Mouse (Mus musculus): ENCODE data around the gene Pxylp1. TPM values are rescaled to one million over a fixed set of nuclear protein-coding genes. Genes with fewer than 3 reads are reported as not detected.

Pxylp1 gene
- polyA plus RNA-seq, 1 experiment from 2014 or later = 22.8 TPM

DNA sequence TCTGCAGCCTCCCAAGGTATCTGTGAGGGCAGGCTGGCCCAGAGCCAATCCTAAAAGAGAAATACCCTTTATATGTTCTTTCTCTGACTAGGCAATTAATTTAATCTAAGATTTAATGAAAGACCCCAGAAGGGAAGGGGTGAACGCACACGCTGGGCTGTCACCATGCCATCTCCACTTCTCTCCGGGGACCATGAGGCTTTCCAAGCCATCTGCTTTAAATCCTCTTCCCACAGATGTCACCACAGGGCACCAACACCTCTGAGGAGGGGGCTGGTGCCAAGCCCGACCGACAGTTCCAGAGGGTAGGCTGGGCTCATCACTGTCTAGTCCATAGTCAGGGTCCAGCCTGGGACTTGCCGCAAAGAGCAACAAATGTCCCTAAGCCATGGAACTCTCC, 4.5 kb downstream of the Pxylp1 start:
- Histone ChIP-seq H3K9me3 (no peaks in the 10 kb centered on the region), H3K36me3 (no peaks in the 10 kb centered on the region), H3K4me1 (peaks cover 62% of the 10 kb centered on the region), H3K4me3 (peak overlapping the region; percentile 79), H3K27me3 (ENCODE audit: insufficient read depth, poor library complexity, severe bottlenecking) (peaks cover 17% of the 10 kb centered on the region), H3K27ac (peak overlapping the region; percentile 23; the same call in 1 of the 2 replicates)
- 7% methylated on average over 6 of the region's 6 CpGs for WGBS
- DNase-seq (ENCODE audit: low spot score) = no peak

DNA sequence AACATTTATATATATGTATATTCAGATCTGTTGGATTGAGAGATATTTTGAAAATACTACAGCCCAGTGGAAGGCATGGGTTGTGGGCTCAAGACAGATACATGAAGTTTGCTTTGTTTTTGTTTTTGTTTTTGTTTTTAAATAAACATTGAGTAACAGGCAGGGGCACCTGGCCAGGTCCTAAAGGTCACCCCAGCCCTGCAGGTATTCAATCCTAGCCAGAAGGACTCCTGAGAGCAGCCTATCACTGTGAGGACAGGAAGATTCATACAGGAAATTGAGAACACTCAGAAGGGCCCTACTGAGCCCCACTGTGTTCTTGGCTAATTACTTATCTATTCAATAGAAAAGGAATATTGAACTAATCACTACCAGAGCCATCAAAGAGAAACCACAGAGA, 5.0 kb downstream of the Pxylp1 start:
- Histone ChIP-seq H3K9me3 (no peaks in the 10 kb centered on the region), H3K27ac (0 out of 2 replicates have a peak overlapping the region, but pooled peaks have one; percentile 23), H3K4me3 (peak overlapping the region; percentile 79), H3K4me1 (peaks cover 67% of the 10 kb centered on the region), H3K27me3 (ENCODE audit: insufficient read depth, poor library complexity, severe bottlenecking) (peaks cover 17% of the 10 kb centered on the region), H3K36me3 (no peaks in the 10 kb centered on the region)
- no peak for DNase-seq (ENCODE audit: low spot score)

DNA sequence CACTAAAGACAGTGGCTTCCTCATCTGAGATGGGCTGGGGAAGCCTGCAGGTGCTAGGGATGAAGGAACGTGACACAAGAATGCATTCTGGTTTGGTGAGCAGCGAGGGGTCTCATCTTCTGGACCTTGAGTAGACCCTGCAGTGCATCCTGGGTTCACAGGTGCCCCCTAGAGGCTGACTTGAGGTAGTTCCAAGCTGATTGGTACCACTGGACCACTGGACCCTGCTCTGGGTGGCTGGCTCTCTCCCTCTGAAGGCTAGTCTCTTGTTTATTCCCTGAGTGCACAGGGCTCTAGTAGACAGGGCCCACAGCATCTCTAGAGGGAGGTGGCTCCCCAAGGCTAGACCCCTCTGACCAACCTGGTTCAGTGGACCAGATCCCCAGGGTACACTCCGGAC, 6.7 kb downstream of the Pxylp1 start:
- DNase-seq (ENCODE audit: low spot score) = no peak
- WGBS = 58% methylated on average over 3 of the region's 3 CpGs
- H3K36me3 ChIP-seq = no peaks in the 10 kb centered on the region
- H3K27me3 ChIP-seq (ENCODE audit: insufficient read depth, poor library complexity, severe bottlenecking) = peaks cover 17% of the 10 kb centered on the region
- peak overlapping the region; percentile 59 for H3K27ac ChIP-seq
- no peaks in the 10 kb centered on the region for H3K9me3 ChIP-seq
- no peak overlapping the region for H3K4me3 ChIP-seq
- peaks cover 81% of the 10 kb centered on the region for H3K4me1 ChIP-seq

DNA sequence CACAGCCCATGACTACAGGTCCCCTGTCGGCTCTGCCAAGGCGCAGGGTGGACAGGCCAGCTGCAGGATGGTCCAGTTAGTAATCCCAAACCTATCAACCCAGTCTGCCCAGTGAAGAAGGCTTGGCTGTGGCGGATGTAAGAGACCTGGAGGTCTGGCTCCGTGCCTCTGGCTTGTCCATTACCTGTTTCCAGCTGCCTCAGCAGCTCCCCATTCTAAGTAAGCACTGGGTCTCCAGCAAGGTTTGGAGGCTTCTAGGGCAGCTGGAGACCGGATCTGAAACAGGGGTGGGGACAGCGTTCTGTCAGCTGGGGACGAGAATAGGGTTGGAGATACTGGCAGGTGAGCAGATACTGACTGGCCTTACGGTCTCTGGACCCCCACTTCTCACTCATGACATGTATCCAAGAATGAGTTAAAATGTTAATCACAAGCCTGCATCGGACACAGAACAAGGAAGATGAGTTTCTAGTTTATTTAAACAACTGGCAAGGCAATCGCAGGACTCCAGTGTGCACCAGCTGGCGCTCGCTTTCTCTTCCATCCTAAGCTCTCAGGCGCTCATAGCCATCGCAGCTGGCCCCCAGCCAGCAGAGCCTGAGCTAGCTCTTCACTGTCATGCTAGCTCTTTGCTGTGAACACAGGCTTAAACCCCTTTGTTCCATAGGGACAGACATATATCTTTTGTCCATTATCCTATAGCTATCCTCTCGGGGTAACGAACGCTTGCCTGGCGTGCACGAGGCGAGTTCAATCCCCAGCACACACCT, 9.8 kb downstream of the Pxylp1 start:
- Histone ChIP-seq H3K4me3 (no peak overlapping the region), H3K4me1 (peaks cover 89% of the 10 kb centered on the region), H3K27me3 (ENCODE audit: insufficient read depth, poor library complexity, severe bottlenecking) (peaks cover 6% of the 10 kb centered on the region; the same call in 1 of the 2 replicates), H3K27ac (peak overlapping the region; percentile 23; the same call in 1 of the 2 replicates), H3K36me3 (no peaks in the 10 kb centered on the region), H3K9me3 (no peaks in the 10 kb centered on the region)
- WGBS = 83% methylated on average over 20 of the region's 20 CpGs
- DNase-seq (ENCODE audit: low spot score) = no peak

DNA sequence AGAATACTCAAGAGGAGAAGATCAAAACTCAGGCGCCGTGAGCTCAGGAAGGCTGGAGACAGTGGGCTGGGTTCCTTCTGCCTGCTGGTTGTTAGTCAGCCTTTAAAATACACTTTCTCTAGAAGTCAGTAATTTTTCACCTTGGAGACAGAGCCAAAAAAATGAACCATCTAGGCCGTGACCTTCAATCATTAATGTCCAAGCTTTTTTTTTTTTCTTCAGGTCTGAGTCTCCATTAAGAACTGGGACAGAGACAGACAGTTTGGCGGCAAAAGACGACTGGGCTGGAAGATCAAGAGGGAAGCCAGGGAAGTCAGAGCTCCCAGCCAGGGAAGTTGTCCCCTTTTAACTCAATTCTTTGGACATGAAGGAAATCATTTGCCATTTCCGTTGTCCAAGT, 10.6 kb downstream of the Pxylp1 start:
- 76% methylated on average over 6 of the region's 6 CpGs for WGBS
- Histone ChIP-seq H3K4me1 (peaks cover 88% of the 10 kb centered on the region), H3K4me3 (no peak overlapping the region), H3K9me3 (no peaks in the 10 kb centered on the region), H3K36me3 (no peaks in the 10 kb centered on the region), H3K27me3 (ENCODE audit: insufficient read depth, poor library complexity, severe bottlenecking) (0 out of 2 replicates have a peak, but pooled peaks cover 2% of the 10 kb centered on the region), H3K27ac (no peak overlapping the region)
- no peak for DNase-seq (ENCODE audit: low spot score)

DNA sequence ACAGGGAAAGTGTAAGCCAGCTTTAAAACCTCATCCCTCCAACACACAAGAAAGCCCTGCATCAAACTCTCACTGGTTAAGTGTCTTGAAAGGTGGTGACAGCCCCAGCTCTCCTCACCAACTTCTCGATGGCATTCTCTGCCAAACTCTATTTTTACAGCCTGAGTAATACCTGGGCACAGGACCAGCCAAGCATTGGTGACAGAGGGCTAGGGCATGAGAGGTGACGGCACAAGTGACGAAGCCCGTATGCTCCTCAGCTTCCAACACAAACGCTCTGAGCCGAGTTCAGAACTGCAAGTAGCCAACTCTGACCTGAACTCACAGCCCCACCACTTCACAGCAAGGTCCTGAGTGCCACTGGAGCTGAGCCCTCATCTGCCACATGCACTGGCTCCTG, 13.4 kb downstream of the Pxylp1 start:
- 47% methylated on average over 6 of the region's 6 CpGs for WGBS
- Histone ChIP-seq H3K36me3 (no peaks in the 10 kb centered on the region), H3K27me3 (ENCODE audit: insufficient read depth, poor library complexity, severe bottlenecking) (no peaks in the 10 kb centered on the region), H3K27ac (peak overlapping the region; percentile 77; the same call in 1 of the 2 replicates), H3K4me1 (peaks cover 86% of the 10 kb centered on the region), H3K4me3 (0 out of 2 replicates have a peak overlapping the region, but pooled peaks have one; percentile 2), H3K9me3 (no peaks in the 10 kb centered on the region)
- no peak for DNase-seq (ENCODE audit: low spot score)

DNA sequence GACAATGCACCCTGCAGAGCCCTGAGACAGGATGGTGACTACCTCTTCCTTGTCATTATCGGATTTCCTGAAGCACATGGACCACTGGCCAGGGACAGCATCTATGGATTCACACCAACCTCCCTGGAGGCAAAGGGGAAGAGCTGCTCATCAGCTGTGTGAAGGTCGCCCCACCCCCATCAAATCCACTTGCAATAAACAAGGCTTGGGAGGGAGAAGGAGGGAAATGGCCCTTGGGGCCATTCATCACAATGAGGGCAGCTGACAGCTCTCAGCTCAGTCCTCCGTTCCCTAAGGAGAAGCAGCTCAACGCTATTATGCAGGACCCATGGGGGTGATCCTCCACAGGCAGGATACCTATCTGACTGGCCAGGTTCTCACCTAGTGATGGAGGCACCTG, 14.0 kb downstream of the Pxylp1 start:
- no peaks in the 10 kb centered on the region for H3K36me3 ChIP-seq
- peak overlapping the region; percentile 77 for H3K27ac ChIP-seq
- 24% methylated on average over 4 of the region's 4 CpGs for WGBS
- no peak overlapping the region for H3K4me3 ChIP-seq
- no peak for DNase-seq (ENCODE audit: low spot score)
- H3K4me1 ChIP-seq = peaks cover 80% of the 10 kb centered on the region
- no peaks in the 10 kb centered on the region for H3K9me3 ChIP-seq
- no peaks in the 10 kb centered on the region for H3K27me3 ChIP-seq (ENCODE audit: insufficient read depth, poor library complexity, severe bottlenecking)

DNA sequence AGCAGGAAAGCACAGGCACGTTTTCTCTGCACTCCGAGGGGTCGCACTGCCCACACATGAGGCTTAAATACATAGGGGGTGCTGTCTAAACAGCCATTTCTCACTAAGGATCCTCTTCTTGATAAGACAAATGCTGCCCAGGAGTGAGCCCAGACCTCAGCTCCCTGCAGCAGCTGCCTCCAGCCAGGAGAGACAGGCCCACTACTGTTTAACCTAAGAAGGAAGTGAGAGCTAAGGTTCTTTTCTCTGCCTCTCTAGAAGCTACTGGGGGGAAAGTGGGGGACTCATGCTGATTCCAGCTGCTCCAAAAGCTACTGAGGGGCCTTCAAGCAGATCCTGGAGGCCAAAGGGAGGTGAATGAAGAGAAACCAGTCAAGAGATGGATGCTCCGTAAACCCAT, 16.8 kb downstream of the Pxylp1 start:
- H3K4me1 ChIP-seq = peaks cover 60% of the 10 kb centered on the region
- peak overlapping the region; percentile 77 for H3K27ac ChIP-seq
- no peaks in the 10 kb centered on the region for H3K27me3 ChIP-seq (ENCODE audit: insufficient read depth, poor library complexity, severe bottlenecking)
- DNase-seq (ENCODE audit: low spot score) = no peak
- 27% methylated on average over 4 of the region's 4 CpGs for WGBS
- H3K36me3 ChIP-seq = peaks cover 3% of the 10 kb centered on the region; the same call in 1 of the 2 replicates
- no peaks in the 10 kb centered on the region for H3K9me3 ChIP-seq
- no peak overlapping the region for H3K4me3 ChIP-seq

DNA sequence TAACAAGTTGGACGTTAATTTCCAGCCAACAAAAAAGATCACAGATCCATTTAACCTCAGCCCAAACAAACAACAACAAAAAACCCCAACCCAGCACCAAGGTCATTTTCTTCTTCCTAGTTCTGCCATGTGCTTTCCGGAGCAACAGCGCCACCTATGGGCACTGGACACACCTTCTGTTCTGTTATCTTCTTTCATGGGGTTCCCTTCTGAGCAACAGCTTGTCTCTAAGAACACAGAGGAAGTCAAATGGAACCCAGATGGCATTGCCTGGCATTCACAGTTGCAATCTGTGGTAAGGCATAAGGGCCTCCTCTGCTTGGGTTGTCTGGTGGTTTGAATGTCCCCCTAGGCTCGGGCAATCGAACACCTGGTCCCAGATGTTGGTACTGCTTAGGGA, 19.4 kb downstream of the Pxylp1 start:
- Histone ChIP-seq H3K4me3 (no peak overlapping the region), H3K27ac (no peak overlapping the region), H3K4me1 (peaks cover 43% of the 10 kb centered on the region), H3K36me3 (peaks cover 3% of the 10 kb centered on the region; the same call in 1 of the 2 replicates), H3K9me3 (no peaks in the 10 kb centered on the region), H3K27me3 (ENCODE audit: insufficient read depth, poor library complexity, severe bottlenecking) (no peaks in the 10 kb centered on the region)
- DNase-seq (ENCODE audit: low spot score) = no peak
- 71% methylated on average over 5 of the region's 5 CpGs for WGBS

DNA sequence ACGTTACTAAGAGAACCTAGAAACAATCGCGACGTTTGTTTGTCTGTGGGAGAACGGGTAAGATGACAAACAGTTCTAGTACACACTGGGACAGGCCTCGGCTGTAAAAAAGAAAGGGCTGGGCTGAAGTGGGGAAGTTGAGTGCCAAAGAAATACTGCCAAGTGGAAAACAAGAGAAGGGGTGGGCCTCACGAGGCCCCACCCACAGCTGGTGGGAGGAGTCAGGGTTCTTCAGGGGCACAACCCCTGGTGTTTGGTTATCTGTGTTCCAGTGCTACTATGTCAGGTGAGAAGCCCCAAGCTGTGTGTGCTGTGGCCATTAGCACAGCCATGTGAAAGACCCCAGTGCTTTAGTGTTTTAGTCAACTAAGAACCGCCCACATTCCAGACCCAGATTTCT, 22.4 kb downstream of the Pxylp1 start:
- H3K27me3 ChIP-seq (ENCODE audit: insufficient read depth, poor library complexity, severe bottlenecking) = no peaks in the 10 kb centered on the region
- H3K4me1 ChIP-seq = peaks cover 40% of the 10 kb centered on the region
- H3K36me3 ChIP-seq = peaks cover 3% of the 10 kb centered on the region; the same call in 1 of the 2 replicates
- no peak for DNase-seq (ENCODE audit: low spot score)
- H3K27ac ChIP-seq = no peak overlapping the region
- 64% methylated on average over 8 of the region's 8 CpGs for WGBS
- no peaks in the 10 kb centered on the region for H3K9me3 ChIP-seq
- H3K4me3 ChIP-seq = no peak overlapping the region

DNA sequence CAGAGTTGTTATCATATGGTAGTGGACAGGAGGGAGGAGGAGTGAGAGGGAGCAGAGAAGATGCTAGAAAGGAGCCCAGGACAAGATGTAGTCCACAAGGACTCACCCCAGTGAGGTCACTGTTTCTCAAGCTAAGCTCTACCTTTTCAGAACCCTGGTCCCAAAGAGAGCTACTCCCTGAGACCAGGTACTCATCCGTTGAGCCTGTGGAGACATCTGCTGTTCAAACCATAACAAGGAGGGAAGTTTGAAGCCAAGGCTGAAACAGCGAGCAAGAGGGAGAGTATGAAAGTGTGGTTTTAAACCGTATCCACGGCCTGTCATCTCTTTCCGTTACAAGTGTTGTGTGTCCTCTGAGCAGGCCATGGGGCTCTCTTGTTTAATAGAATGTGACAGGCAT, 22.9 kb downstream of the Pxylp1 start:
- H3K27ac ChIP-seq = no peak overlapping the region
- DNase-seq (ENCODE audit: low spot score) = no peak
- WGBS = 84% methylated on average over 5 of the region's 5 CpGs
- no peaks in the 10 kb centered on the region for H3K9me3 ChIP-seq
- H3K27me3 ChIP-seq (ENCODE audit: insufficient read depth, poor library complexity, severe bottlenecking) = no peaks in the 10 kb centered on the region
- H3K4me1 ChIP-seq = peaks cover 39% of the 10 kb centered on the region
- H3K4me3 ChIP-seq = no peak overlapping the region
- H3K36me3 ChIP-seq = peaks cover 3% of the 10 kb centered on the region; the same call in 1 of the 2 replicates

DNA sequence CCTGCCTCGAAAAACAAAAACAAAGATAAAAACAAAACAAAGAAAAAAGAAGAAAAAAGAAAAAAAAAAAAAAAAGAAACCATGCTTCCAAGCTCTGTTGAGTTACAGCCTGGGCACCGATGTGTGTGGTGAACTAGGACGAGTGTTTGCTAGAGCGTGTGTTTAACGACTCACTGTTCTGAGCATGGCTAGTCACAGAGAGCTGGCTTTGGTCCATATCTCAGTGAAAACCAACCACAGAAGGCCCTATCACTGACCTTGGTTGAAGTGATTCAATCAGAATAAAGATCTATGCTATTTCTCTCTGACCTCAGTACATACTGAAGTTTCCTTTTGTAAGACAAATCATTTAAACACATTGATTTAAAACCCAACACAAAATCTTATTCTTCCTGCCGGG, 23.9 kb downstream of the Pxylp1 start:
- Histone ChIP-seq H3K9me3 (no peaks in the 10 kb centered on the region), H3K36me3 (peaks cover 3% of the 10 kb centered on the region; the same call in 1 of the 2 replicates), H3K4me3 (no peak overlapping the region), H3K27me3 (ENCODE audit: insufficient read depth, poor library complexity, severe bottlenecking) (no peaks in the 10 kb centered on the region), H3K27ac (no peak overlapping the region), H3K4me1 (peaks cover 47% of the 10 kb centered on the region)
- no peak for DNase-seq (ENCODE audit: low spot score)
- 88% methylated on average over 6 of the region's 6 CpGs for WGBS

DNA sequence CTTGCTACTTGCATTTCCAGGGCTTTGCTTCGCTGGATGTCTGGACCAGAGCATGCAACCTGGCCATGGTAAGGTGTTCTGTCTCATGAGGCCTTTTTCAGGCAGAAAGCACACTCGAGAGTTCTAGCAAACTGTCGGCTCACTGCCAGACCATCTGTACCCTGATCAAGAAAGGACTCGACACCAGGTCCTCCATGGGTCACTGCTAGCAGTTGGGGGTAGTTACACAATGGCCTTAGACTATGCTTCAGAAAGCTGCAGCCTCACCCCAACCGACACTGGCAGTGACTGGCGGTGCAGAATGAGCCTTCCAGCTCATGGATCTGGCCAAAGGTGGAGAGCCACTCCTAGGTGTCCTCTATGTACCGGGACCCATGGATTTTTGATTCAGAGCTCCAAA, 25.3 kb downstream of the Pxylp1 start:
- no peaks in the 10 kb centered on the region for H3K9me3 ChIP-seq
- WGBS = 78% methylated on average over 7 of the region's 7 CpGs
- no peak for DNase-seq (ENCODE audit: low spot score)
- H3K36me3 ChIP-seq = no peaks in the 10 kb centered on the region
- H3K4me3 ChIP-seq = no peak overlapping the region
- H3K4me1 ChIP-seq = peaks cover 57% of the 10 kb centered on the region
- no peak overlapping the region for H3K27ac ChIP-seq
- H3K27me3 ChIP-seq (ENCODE audit: insufficient read depth, poor library complexity, severe bottlenecking) = no peaks in the 10 kb centered on the region
